Mouse (Mus musculus) liver, embryonic 14.5 days (tissue): ENCODE measurements around the gene Ddah1. TPM values are rescaled to one million over a fixed set of nuclear protein-coding genes. Genes with fewer than 3 reads are reported as not detected.
"Not testable (repeated sequence)": the region's sequence is repeated elsewhere in the genome, so short reads cannot be mapped to it uniquely, and the experiment has no call there.

Source experiments
- ATAC-seq: fragments of 200-750 bp; cut with Nextera tagmentation; 2 replicates; pipeline ENCODE4 v1.8.0; 2017; ENCODE audit warnings: moderate number of reproducible peaks, mild to moderate bottlenecking, moderate library complexity; ENCODE audit not compliant: insufficient read depth
- DNase-seq, 3 experiments: peaks; one replicate each; pipeline ENCODE4 v3.0.0-alpha.2; 2012 to 2013; ENCODE audit warnings: low read depth in 3 of 3, low spot score in 3 of 3
- H3K27ac ChIP-seq: fragments of 300-500 bp; sonication (generic); 2 replicates; pipeline ENCODE4 v1.5.1; 2014; ENCODE audit warnings: moderate library complexity, mild to moderate bottlenecking, control low read depth, inconsistent platforms
- H3K27me3 ChIP-seq: fragments of 300-500 bp; sonication (generic); 2 replicates; pipeline ENCODE4 v1.6.1; 2014; ENCODE audit warnings: mild to moderate bottlenecking, low read length, moderate library complexity; ENCODE audit not compliant: control insufficient read depth, insufficient read depth
- H3K36me3 ChIP-seq: fragments of 300-500 bp; sonication (generic); replicated peaks from 2 replicates; pipeline ENCODE4 v1.6.1; 2014; ENCODE audit warnings: low read depth; ENCODE audit not compliant: control insufficient read depth, insufficient read depth
- H3K4me1 ChIP-seq, 2 experiments: fragments of 200-500 bp in 1 of 2; fragments of 300-500 bp in 1 of 2; sonication (generic) in 1 of 2; replicated peaks; 2 replicates each; pipeline ENCODE4 v1.6.1; 2012 to 2014; ENCODE audit warnings: antibody characterized with exemption in 1 of 2, inconsistent platforms in 1 of 2, low read length in 1 of 2; ENCODE audit not compliant: control insufficient read depth in 2 of 2, insufficient read depth in 2 of 2
- H3K4me2 ChIP-seq: fragments of 300-500 bp; sonication (generic); 2 replicates; pipeline ENCODE4 v1.6.1; 2014; ENCODE audit warnings: low read depth, mild to moderate bottlenecking, control low read depth, moderate library complexity
- H3K4me3 ChIP-seq, 2 experiments: fragments of 200-500 bp in 1 of 2; fragments of 300-500 bp in 1 of 2; sonication (generic) in 1 of 2; 2 replicates each; pipeline ENCODE4 v1.5.1; 2012 to 2014; ENCODE audit warnings: low read depth in 2 of 2, low read length in 2 of 2, mild to moderate bottlenecking in 2 of 2, control low read depth in 1 of 2, inconsistent platforms in 1 of 2, moderate library complexity in 1 of 2; ENCODE audit not compliant: insufficient read depth in 1 of 2
- H3K9ac ChIP-seq: fragments of 300-500 bp; sonication (generic); replicated peaks from 2 replicates; pipeline ENCODE4 v1.6.1; 2014; ENCODE audit warnings: mild to moderate bottlenecking, control low read depth, moderate library complexity
- H3K9me3 ChIP-seq: fragments of 300-500 bp; sonication (generic); 2 replicates; pipeline ENCODE4 v1.6.1; 2016; ENCODE audit warnings: low read length, mixed read lengths; ENCODE audit not compliant: control insufficient read depth
- CTCF ChIP-seq: IDR thresholded peaks from 2 replicates; pipeline ENCODE4 v1.5.1; 2016; ENCODE audit warnings: antibody characterized with exemption, low read depth, control low read depth
- EP300 ChIP-seq: IDR thresholded peaks from 2 replicates; pipeline ENCODE4 v1.6.1; 2016; ENCODE audit warnings: antibody characterized with exemption, low read depth
- WGBS: fragments of 180-500 bp; shearing (Covaris S2); extraction: QIAGEN DNeasy Blood & Tissue Kit; methylation state at CpG from one replicate; pipeline ENCODE4 v1.1.7; 2014; ENCODE audit not compliant: insufficient replicate concordance; 5-methylcytosine and 5-hydroxymethylcytosine counted together
- polyA plus RNA-seq, 2 experiments: library from polyadenylated mRNA; depleted of rRNA in 1 of 2; stranded (reverse) in 1 of 2; unstranded in 1 of 2; fragments of >200 nt; fragmentation: Nextera tagmentation in 1 of 2; extraction: Ambion mirVana in 1 of 2; gene quantifications; 2 replicates each; pipeline versions ENCODE4 v1.2.1 to v1.2.3; 2012 to 2014

Ddah1 gene
- polyA plus RNA-seq, 2 experiments = 15.6 to 32.1 TPM

GRCm38 (mm10) chr3:145876120-145876519 lies 117.6 kb downstream of the Ddah1 start:
- no peak overlapping the region for H3K9ac ChIP-seq
- H3K27me3 ChIP-seq = no peaks in the 10 kb centered on the region
- ATAC-seq = no peak
- H3K36me3 ChIP-seq = no peaks in the 10 kb centered on the region
- TF ChIP-seq EP300 (no peak), CTCF (no peak)
- 59% methylated on average over 11 of the region's 11 CpGs for WGBS
- H3K9me3 ChIP-seq = no peaks in the 10 kb centered on the region
- DNase-seq = no peak
- no peaks in the 10 kb centered on the region for H3K4me1 ChIP-seq
- no peak overlapping the region for H3K4me3 ChIP-seq
- H3K4me2 ChIP-seq = no peak overlapping the region
- H3K27ac ChIP-seq = no peak overlapping the region

- H3K27me3 ChIP-seq, H3K9me3 ChIP-seq, H3K4me1 ChIP-seq, H3K27ac ChIP-seq, H3K4me3 ChIP-seq, H3K36me3 ChIP-seq, H3K9ac ChIP-seq, H3K4me2 ChIP-seq, DNase-seq, ATAC-seq: not testable (repeated sequence)
- 76% methylated on average over 12 of the region's 14 CpGs for WGBS
These were observed 120.4 kb downstream of the Ddah1 start for GRCm38 (mm10) chr3:145878867-145879266.

- 46% methylated on average over 1 of the region's 1 CpGs for WGBS
- no peak overlapping the region for H3K9ac ChIP-seq
- DNase-seq = no peak
- H3K4me2 ChIP-seq = no peak overlapping the region
- no peak overlapping the region for H3K4me3 ChIP-seq
- no peak for TF ChIP-seq EP300
- TF ChIP-seq CTCF = no peak
- H3K4me1 ChIP-seq = no peaks in the 10 kb centered on the region
- no peaks in the 10 kb centered on the region for H3K36me3 ChIP-seq
- H3K27ac ChIP-seq = no peak overlapping the region
- no peaks in the 10 kb centered on the region for H3K27me3 ChIP-seq
- no peaks in the 10 kb centered on the region for H3K9me3 ChIP-seq
- ATAC-seq = no peak
These were observed 121.9 kb downstream of the Ddah1 start for GRCm38 (mm10) chr3:145880335-145880734.

- Histone ChIP-seq H3K4me1 (0 out of 4 replicates have a peak, but pooled peaks cover 0 to 3% of the 10 kb centered on the region in 2 experiments), H3K27me3 (no peaks in the 10 kb centered on the region), H3K27ac (no peak overlapping the region), H3K9ac (no peak overlapping the region), H3K4me3 (no peak overlapping the region), H3K36me3 (no peaks in the 10 kb centered on the region), H3K4me2 (no peak overlapping the region), H3K9me3 (no peaks in the 10 kb centered on the region)
- no peak for TF ChIP-seq EP300
- no peak for TF ChIP-seq CTCF
- DNase-seq (no peak), ATAC-seq (no peak)
- 75% methylated on average over 15 of the region's 15 CpGs for WGBS
These were observed 123.8 kb downstream of the Ddah1 start for GRCm38 (mm10) chr3:145882076-145882874.

GRCm38 (mm10) chr3:145883233-145883632 lies 124.8 kb downstream of the Ddah1 start:
- WGBS = 40% methylated on average over 2 of the region's 2 CpGs
- H3K4me3 ChIP-seq = no peak overlapping the region
- no peak overlapping the region for H3K4me2 ChIP-seq
- H3K27ac ChIP-seq = no peak overlapping the region
- H3K36me3 ChIP-seq = no peaks in the 10 kb centered on the region
- no peak for ATAC-seq
- H3K9me3 ChIP-seq = no peaks in the 10 kb centered on the region
- 0 out of 4 replicates have a peak, but pooled peaks cover 0 to 3% of the 10 kb centered on the region in 2 experiments for H3K4me1 ChIP-seq
- DNase-seq = no peak
- no peaks in the 10 kb centered on the region for H3K27me3 ChIP-seq
- TF ChIP-seq EP300 (no peak), CTCF (no peak)
- no peak overlapping the region for H3K9ac ChIP-seq
